Mouse (Mus musculus): Measurements from ENCODE around the gene Ctsd. TPM values are rescaled to one million over a fixed set of nuclear protein-coding genes. Genes with fewer than 3 reads are reported as not detected.

Gene Ctsd
- polyA plus RNA-seq, 1 experiment: 921 TPM

- Histone ChIP-seq H3K4me3 (replicated peaks; ENCODE audit: extremely low read depth, low read depth, low read length) (peak overlapping the region; percentile 88), H3K4me1 (ENCODE audit: control insufficient read depth, insufficient read depth, low read length) (peaks cover 9% of the 10 kb centered on the region)
- no peak for DNase-seq
- TF ChIP-seq CTCF (IDR thresholded peaks at IDR 0.05; ENCODE audit: insufficient read depth, low read length) (no peak), POLR2A (IDR thresholded peaks at IDR 0.05; ENCODE audit: borderline replicate concordance, extremely low read depth, low read depth, low read length) (peak; percentile 43; the same call in 1 of the 2 replicates)
- 2% methylated on average over 60 of the region's 64 CpGs for WGBS
Measured at GRCm38 (mm10) chr7:142371768-142372661, 15.8 kb downstream of the Ctsd start.

GRCm38 (mm10) chr7:142371398-142371767 lies 16.5 kb downstream of the Ctsd start:
- no peak for DNase-seq

GRCm38 (mm10) chr7:142370937-142371336 lies 16.9 kb downstream of the Ctsd start:
- 73% methylated on average over 18 of the region's 18 CpGs for WGBS
- peak overlapping the region; percentile 88 for H3K4me3 ChIP-seq (replicated peaks; ENCODE audit: extremely low read depth, low read depth, low read length)
- TF ChIP-seq CTCF (IDR thresholded peaks at IDR 0.05; ENCODE audit: insufficient read depth, low read length) (no peak), POLR2A (IDR thresholded peaks at IDR 0.05; ENCODE audit: borderline replicate concordance, extremely low read depth, low read depth, low read length) (no peak)
- peaks cover 9% of the 10 kb centered on the region for H3K4me1 ChIP-seq (ENCODE audit: control insufficient read depth, insufficient read depth, low read length)
- DNase-seq: no peak

More at GRCm38 (mm10) chr7:142371398-142371767, 16.5 kb downstream of the Ctsd start:
- Histone ChIP-seq H3K4me3 (replicated peaks; ENCODE audit: extremely low read depth, low read depth, low read length) (peak overlapping the region; percentile 88), H3K4me1 (ENCODE audit: control insufficient read depth, insufficient read depth, low read length) (peaks cover 9% of the 10 kb centered on the region)
- TF ChIP-seq CTCF (IDR thresholded peaks at IDR 0.05; ENCODE audit: insufficient read depth, low read length) (no peak), POLR2A (IDR thresholded peaks at IDR 0.05; ENCODE audit: borderline replicate concordance, extremely low read depth, low read depth, low read length) (peak; percentile 21; the same call in 1 of the 2 replicates)
- 19% methylated on average over 11 of the region's 11 CpGs for WGBS

GRCm38 (mm10) chr7:142369820-142370219 lies 18.0 kb downstream of the Ctsd start:
- Histone ChIP-seq H3K4me1 (ENCODE audit: control insufficient read depth, insufficient read depth, low read length) (peaks cover 9% of the 10 kb centered on the region), H3K4me3 (replicated peaks; ENCODE audit: extremely low read depth, low read depth, low read length) (peak overlapping the region; percentile 52)
- DNase-seq: no peak
- peak; percentile 81; the same call in 1 of the 2 replicates for TF ChIP-seq POLR2A (IDR thresholded peaks at IDR 0.05; ENCODE audit: borderline replicate concordance, extremely low read depth, low read depth, low read length)
- TF ChIP-seq CTCF (IDR thresholded peaks at IDR 0.05; ENCODE audit: insufficient read depth, low read length): peak; percentile 26; the same call in 1 of the 2 replicates
- 35% methylated on average over 6 of the region's 6 CpGs for WGBS

GRCm38 (mm10) chr7:142368856-142369255 lies 19.0 kb downstream of the Ctsd start:
- WGBS: 53% methylated on average over 2 of the region's 2 CpGs
- TF ChIP-seq POLR2A (IDR thresholded peaks at IDR 0.05; ENCODE audit: borderline replicate concordance, extremely low read depth, low read depth, low read length) (no peak), CTCF (IDR thresholded peaks at IDR 0.05; ENCODE audit: insufficient read depth, low read length) (no peak)
- H3K4me1 ChIP-seq (ENCODE audit: control insufficient read depth, insufficient read depth, low read length): peaks cover 9% of the 10 kb centered on the region
- DNase-seq: no peak
- no peak overlapping the region for H3K4me3 ChIP-seq (replicated peaks; ENCODE audit: extremely low read depth, low read depth, low read length)

- TF ChIP-seq POLR2A (IDR thresholded peaks at IDR 0.05; ENCODE audit: borderline replicate concordance, extremely low read depth, low read depth, low read length): no peak
- TF ChIP-seq CTCF (IDR thresholded peaks at IDR 0.05; ENCODE audit: insufficient read depth, low read length): no peak
- H3K4me1 ChIP-seq (ENCODE audit: control insufficient read depth, insufficient read depth, low read length): no peaks in the 10 kb centered on the region
- WGBS: 65% methylated on average over 4 of the region's 4 CpGs
- DNase-seq: no peak
- H3K4me3 ChIP-seq (replicated peaks; ENCODE audit: extremely low read depth, low read depth, low read length): no peak overlapping the region
Measured at GRCm38 (mm10) chr7:142363107-142363506, 24.7 kb downstream of the Ctsd start.

GRCm38 (mm10) chr7:142360743-142361142 lies 27.1 kb downstream of the Ctsd start:
- Histone ChIP-seq H3K4me1 (ENCODE audit: control insufficient read depth, insufficient read depth, low read length) (no peaks in the 10 kb centered on the region), H3K4me3 (replicated peaks; ENCODE audit: extremely low read depth, low read depth, low read length) (no peak overlapping the region)
- no peak for DNase-seq
- TF ChIP-seq POLR2A (IDR thresholded peaks at IDR 0.05; ENCODE audit: borderline replicate concordance, extremely low read depth, low read depth, low read length) (no peak), CTCF (IDR thresholded peaks at IDR 0.05; ENCODE audit: insufficient read depth, low read length) (no peak; the same call in 1 of the 2 replicates)

- WGBS: 69% methylated on average over 8 of the region's 8 CpGs
- TF ChIP-seq POLR2A (IDR thresholded peaks at IDR 0.05; ENCODE audit: borderline replicate concordance, extremely low read depth, low read depth, low read length): no peak
- no peak for TF ChIP-seq CTCF (IDR thresholded peaks at IDR 0.05; ENCODE audit: insufficient read depth, low read length)
- no peak for DNase-seq
Measured at GRCm38 (mm10) chr7:142359129-142359528, 28.7 kb downstream of the Ctsd start.

GRCm38 (mm10) chr7:142357566-142357965 lies 30.3 kb downstream of the Ctsd start:
- no peaks in the 10 kb centered on the region; the same call in 1 of the 2 replicates for H3K4me1 ChIP-seq (ENCODE audit: control insufficient read depth, insufficient read depth, low read length)
- no peak for DNase-seq
- TF ChIP-seq POLR2A (IDR thresholded peaks at IDR 0.05; ENCODE audit: borderline replicate concordance, extremely low read depth, low read depth, low read length) (no peak), CTCF (IDR thresholded peaks at IDR 0.05; ENCODE audit: insufficient read depth, low read length) (no peak)
- H3K4me3 ChIP-seq (replicated peaks; ENCODE audit: extremely low read depth, low read depth, low read length): no peak overlapping the region
- 56% methylated on average over 3 of the region's 3 CpGs for WGBS

More at GRCm38 (mm10) chr7:142359129-142359528, 28.7 kb downstream of the Ctsd start:
- Histone ChIP-seq H3K4me1 (ENCODE audit: control insufficient read depth, insufficient read depth, low read length) (no peaks in the 10 kb centered on the region), H3K4me3 (replicated peaks; ENCODE audit: extremely low read depth, low read depth, low read length) (no peak overlapping the region)
